Mouse (Mus musculus) heart, adult 2 months (tissue): ENCODE data around the gene Gm1043.

ENCODE experiments used
- CTCF ChIP-seq: fragments of 200-600 bp; IDR thresholded peaks from 2 replicates; pipeline ENCODE4 v1.8.1; 2022; ENCODE audit warnings: antibody characterized with exemption, mild to moderate bottlenecking, moderate library complexity
- EP300 ChIP-seq: fragments of 200-500 bp; IDR thresholded peaks from 2 replicates; pipeline ENCODE4 v1.6.1; 2011; ENCODE audit warnings: low read depth, low read length, control low read depth; ENCODE audit not compliant: insufficient read depth

DNA sequence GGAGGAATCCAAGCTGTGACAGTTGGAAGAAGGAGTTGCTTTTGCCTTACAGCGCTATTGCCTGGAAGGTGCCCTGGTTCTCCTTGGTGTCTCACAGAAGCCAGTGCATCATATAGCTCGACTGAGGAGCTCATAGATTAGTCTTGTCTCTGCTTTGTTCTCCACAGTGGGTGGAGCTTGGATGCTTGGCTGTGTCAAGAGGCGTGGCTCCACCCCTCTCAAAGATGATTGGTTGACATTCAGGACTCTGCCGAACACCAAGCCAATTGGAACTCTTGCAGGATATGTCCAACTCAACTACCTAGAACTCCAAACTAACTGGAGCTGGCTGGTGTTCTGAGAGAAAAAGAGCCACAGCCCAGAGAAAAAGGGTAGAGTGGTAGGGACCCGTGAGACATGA lies 134.4 kb downstream of the Gm1043 start:
- TF ChIP-seq CTCF (no peak), EP300 (no peak)
